Mouse (Mus musculus) liver, embryonic 14.5 days (tissue): Measurements from ENCODE around the gene Serpinb1b.

Experiments used
- CTCF ChIP-seq: IDR thresholded peaks from 2 replicates; pipeline ENCODE4 v1.5.1; 2016; ENCODE audit warnings: antibody characterized with exemption, low read depth, control low read depth
- EP300 ChIP-seq: IDR thresholded peaks from 2 replicates; pipeline ENCODE4 v1.6.1; 2016; ENCODE audit warnings: antibody characterized with exemption, low read depth

DNA sequence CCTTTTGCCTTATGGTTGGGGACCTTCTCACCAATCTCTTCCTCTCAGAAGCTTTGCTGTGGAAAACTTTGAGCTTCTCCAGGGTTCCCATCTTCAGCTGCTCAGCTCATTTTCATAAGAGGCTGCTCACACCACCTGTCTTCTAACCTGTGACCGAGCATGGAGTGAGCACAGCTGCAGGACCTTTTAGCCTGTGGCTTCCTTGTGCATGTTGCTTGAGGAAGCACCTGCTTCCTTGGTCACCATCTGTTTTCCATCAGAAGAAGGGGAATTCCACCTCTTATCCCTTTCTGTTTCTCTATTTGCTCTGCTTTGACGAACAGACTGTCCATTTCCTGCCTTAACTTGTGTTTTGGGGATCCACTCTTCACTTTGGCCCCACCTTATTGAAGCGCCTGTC, 34.7 kb downstream of the Serpinb1b start:
- TF ChIP-seq EP300 (no peak), CTCF (no peak)
